Mouse (Mus musculus) cortical plate, adult 2 months (tissue): Measurements from ENCODE around the gene Jak3. TPM values are rescaled to one million over a fixed set of nuclear protein-coding genes. Genes with fewer than 3 reads are reported as not detected.

Experiments used
- H3K27ac ChIP-seq: fragments of 200-500 bp; 2 replicates; pipeline ENCODE4 v1.5.1; 2012; ENCODE audit warnings: low read length, control low read depth, inconsistent platforms; ENCODE audit not compliant: insufficient read depth
- H3K4me1 ChIP-seq: fragments of 200-500 bp; 2 replicates; pipeline ENCODE4 v1.6.1; 2011; ENCODE audit warnings: low read length; ENCODE audit not compliant: control insufficient read depth, insufficient read depth
- H3K4me3 ChIP-seq: fragments of 200-500 bp; 2 replicates; pipeline ENCODE4 v1.5.1; 2011; ENCODE audit warnings: mild to moderate bottlenecking, low read length, control low read depth; ENCODE audit not compliant: insufficient read depth
- CTCF ChIP-seq: fragments of 200-500 bp; IDR thresholded peaks from 2 replicates; pipeline ENCODE4 v1.5.1; 2011; ENCODE audit warnings: mild to moderate bottlenecking, control low read depth, low read length; ENCODE audit not compliant: insufficient read depth; ENCODE audit errors: extremely low read depth
- POLR2A ChIP-seq: fragments of 200-500 bp; IDR thresholded peaks from 2 replicates; pipeline ENCODE4 v1.6.1; 2011; ENCODE audit warnings: mild to moderate bottlenecking, low read length, control low read depth; ENCODE audit not compliant: insufficient read depth; ENCODE audit errors: extremely low read depth
- polyA plus RNA-seq: library from polyadenylated mRNA; depleted of rRNA; stranded (reverse); fragments of >200 nt; gene quantifications from 2 replicates; pipeline ENCODE4 v1.2.3, GENCODE M21; 2012

The Jak3 gene
- polyA plus RNA-seq, 1 experiment: 6.0 TPM

GRCm38 (mm10) chr8:71672168-71672735, 3.8 kb upstream of the Jak3 start:
- TF ChIP-seq POLR2A: no peak
- TF ChIP-seq CTCF: no peak
- H3K4me3 ChIP-seq: peak overlapping the region; percentile 98; the same call in 1 of the 2 replicates
- H3K27ac ChIP-seq: peak overlapping the region; percentile 91; the same call in 1 of the 2 replicates
- peaks cover 15% of the 10 kb centered on the region for H3K4me1 ChIP-seq

GRCm38 (mm10) chr8:71674071-71674470, 2.0 kb upstream of the Jak3 start:
- peaks cover 9% of the 10 kb centered on the region for H3K4me1 ChIP-seq
- no peak for TF ChIP-seq CTCF
- no peak for TF ChIP-seq POLR2A
- H3K27ac ChIP-seq: no peak overlapping the region
- H3K4me3 ChIP-seq: no peak overlapping the region

- Histone ChIP-seq H3K27ac (no peak overlapping the region), H3K4me1 (peaks cover 4% of the 10 kb centered on the region; the same call in 1 of the 2 replicates), H3K4me3 (peak overlapping the region; percentile 67)
- TF ChIP-seq POLR2A (no peak), CTCF (no peak)
Measured at GRCm38 (mm10) chr8:71675456-71676019, 558 bp upstream of the Jak3 start.

GRCm38 (mm10) chr8:71676803-71677202, 707 bp downstream of the Jak3 start:
- TF ChIP-seq CTCF (no peak), POLR2A (no peak)
- Histone ChIP-seq H3K27ac (no peak overlapping the region), H3K4me3 (peak overlapping the region; percentile 67; the same call in 1 of the 2 replicates), H3K4me1 (peaks cover 4% of the 10 kb centered on the region; the same call in 1 of the 2 replicates)

DNA sequence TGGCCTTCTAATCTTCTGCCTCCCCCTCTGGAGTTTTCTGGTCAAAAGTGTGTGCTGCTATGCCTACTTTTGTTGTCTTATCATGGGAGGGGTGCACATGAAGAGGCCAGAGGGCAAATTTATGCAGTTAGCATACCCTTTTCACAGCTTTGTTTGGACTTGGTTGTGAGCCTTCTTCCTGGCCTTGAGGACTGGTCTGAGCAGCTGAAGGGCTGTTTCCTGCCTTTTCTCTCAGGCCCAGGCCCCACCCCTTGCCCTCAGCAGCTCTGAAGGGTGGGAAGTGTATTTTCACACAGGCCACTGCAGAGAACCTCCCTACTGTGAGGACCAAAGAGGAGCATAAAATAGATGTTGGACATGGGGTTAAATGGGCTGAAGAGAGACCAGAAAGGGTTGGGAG, 1.5 kb downstream of the Jak3 start:
- H3K27ac ChIP-seq: no peak overlapping the region
- H3K4me1 ChIP-seq: 0 out of 2 replicates have a peak, but pooled peaks cover 4% of the 10 kb centered on the region
- TF ChIP-seq CTCF: no peak
- no peak for TF ChIP-seq POLR2A
- no peak overlapping the region for H3K4me3 ChIP-seq

- H3K27ac ChIP-seq: no peak overlapping the region
Measured at GRCm38 (mm10) chr8:71678216-71678615, 2.1 kb downstream of the Jak3 start.

DNA sequence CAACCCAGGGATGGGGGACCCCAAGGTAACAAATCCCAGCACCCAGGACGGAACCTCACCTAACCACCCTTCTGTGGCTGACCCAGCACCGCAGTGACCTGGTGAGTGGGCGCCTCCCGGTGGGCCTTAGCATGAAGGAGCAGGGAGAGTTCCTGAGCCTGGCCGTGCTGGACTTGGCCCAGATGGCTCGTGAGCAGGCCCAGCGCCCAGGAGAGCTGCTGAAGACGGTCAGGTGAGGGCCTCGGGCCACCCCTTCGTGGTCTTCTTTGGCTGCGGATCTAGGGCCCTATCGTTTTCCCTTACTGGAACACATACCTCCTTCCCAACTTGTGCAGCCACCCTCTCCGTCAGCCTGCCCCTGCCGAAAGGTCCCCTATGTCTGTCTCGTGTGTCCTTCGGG, 3.0 kb downstream of the Jak3 start:
- Histone ChIP-seq H3K4me3 (no peak overlapping the region), H3K27ac (no peak overlapping the region), H3K4me1 (0 out of 2 replicates have a peak, but pooled peaks cover 3% of the 10 kb centered on the region)
- TF ChIP-seq POLR2A (no peak), CTCF (no peak)

More at GRCm38 (mm10) chr8:71678216-71678615, 2.1 kb downstream of the Jak3 start:
- TF ChIP-seq CTCF (no peak), POLR2A (no peak)
- 0 out of 2 replicates have a peak, but pooled peaks cover 3% of the 10 kb centered on the region for H3K4me1 ChIP-seq
- no peak overlapping the region for H3K4me3 ChIP-seq

GRCm38 (mm10) chr8:71679550-71680168, 3.6 kb downstream of the Jak3 start:
- no peak for TF ChIP-seq POLR2A
- TF ChIP-seq CTCF: no peak
- H3K4me1 ChIP-seq: 0 out of 2 replicates have a peak, but pooled peaks cover 3% of the 10 kb centered on the region
- H3K4me3 ChIP-seq: no peak overlapping the region
- H3K27ac ChIP-seq: no peak overlapping the region

DNA sequence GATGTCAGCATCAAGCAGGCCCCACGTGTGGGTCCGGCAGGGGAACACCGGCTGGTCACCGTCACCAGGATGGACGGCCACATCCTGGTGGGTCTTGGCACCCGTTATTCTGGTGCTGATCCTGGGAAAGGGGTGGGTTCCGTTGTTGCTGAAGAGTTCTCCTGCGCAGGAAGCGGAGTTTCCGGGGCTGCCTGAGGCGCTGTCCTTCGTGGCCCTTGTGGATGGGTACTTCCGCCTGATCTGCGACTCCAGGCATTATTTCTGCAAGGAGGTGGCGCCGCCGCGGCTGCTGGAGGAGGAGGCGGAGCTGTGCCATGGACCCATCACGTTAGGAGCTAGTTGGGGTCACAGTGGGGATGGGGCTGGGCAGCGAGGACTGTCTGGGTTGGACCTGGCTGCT, 4.4 kb downstream of the Jak3 start:
- no peak overlapping the region for H3K27ac ChIP-seq
- 0 out of 2 replicates have a peak, but pooled peaks cover 2% of the 10 kb centered on the region for H3K4me1 ChIP-seq
- TF ChIP-seq CTCF: no peak
- no peak for TF ChIP-seq POLR2A
- no peak overlapping the region for H3K4me3 ChIP-seq
